ENCODE assay signal across 8 mouse cellular contexts in the genomic region with DNA sequence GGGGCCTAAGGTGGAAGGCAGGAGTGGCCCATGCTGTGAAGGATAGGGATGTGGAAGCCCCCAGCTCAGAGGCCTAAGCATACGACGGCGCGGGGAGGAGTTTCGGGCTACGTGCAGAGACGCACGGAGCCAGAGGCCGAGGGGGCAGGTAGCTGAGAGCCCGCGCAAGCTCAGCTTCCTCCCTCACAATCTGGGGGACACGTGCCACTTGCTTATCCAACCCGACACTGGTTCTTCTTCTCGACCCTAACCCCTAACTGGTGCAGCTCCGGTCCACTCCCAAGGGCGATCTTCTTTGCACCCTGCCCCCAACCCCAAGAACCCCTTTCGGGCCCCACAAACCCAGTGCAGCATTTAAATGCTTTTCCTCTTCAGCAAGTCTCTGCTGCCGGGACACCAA. TPM values are rescaled to one million over a fixed set of nuclear protein-coding genes. Genes with fewer than 3 reads are reported as not detected.
A peak's percentile ranks its signal among the peaks of the same experiment; 100 is the strongest.
DNase-seq lines count a peak whose midpoint lies in the region; ATAC-seq and TF ChIP-seq lines count a peak whose summit lies in the region.

No protein-coding gene starts in this region.

- peak overlapping the region; percentile 78 for H3K9ac ChIP-seq in embryonic facial prominence, embryonic 15.5 days
- peak overlapping the region; percentile 99 for H3K9ac ChIP-seq in heart, embryonic 14.5 days (ENCODE audit: low read length)
- peak overlapping the region; percentile 66 for H3K9ac ChIP-seq in liver, embryonic 15.5 days
- peak overlapping the region; percentile 75 for H3K9ac ChIP-seq in neural tube, embryonic 11.5 days (ENCODE audit: low read length)

- H3K4me3 ChIP-seq in embryonic facial prominence, embryonic 15.5 days (replicated peaks): peak overlapping the region; percentile 73
- peak overlapping the region; percentile 59 to 90 for H3K4me3 ChIP-seq in heart, embryonic 14.5 days (ENCODE audit: control insufficient read depth in 1 of 2, insufficient read depth in 1 of 2, low read depth in 1 of 2, low read length in 2 of 2)
- peak overlapping the region; percentile 68 for H3K4me3 ChIP-seq in liver, embryonic 15.5 days (replicated peaks)
- peak overlapping the region; percentile 67 for H3K4me3 ChIP-seq in neural tube, embryonic 11.5 days (ENCODE audit: low read depth, low read length)
- peak overlapping the region; percentile 83 for H3K4me3 ChIP-seq in testis, adult 2 months (ENCODE audit: control insufficient read depth, low read depth, low read length)

- TF ChIP-seq POLR2A in testis, adult 2 months (IDR thresholded peaks at IDR 0.05; ENCODE audit: control insufficient read depth, low read depth, low read length): no peak

- peak overlapping the region; percentile 79 for H3K4me2 ChIP-seq in embryonic facial prominence, embryonic 15.5 days (replicated peaks)
- H3K4me2 ChIP-seq in heart, embryonic 14.5 days (ENCODE audit: low read length): peak overlapping the region; percentile 74
- peak overlapping the region; percentile 88 for H3K4me2 ChIP-seq in liver, embryonic 15.5 days
- peak overlapping the region; percentile 87 for H3K4me2 ChIP-seq in neural tube, embryonic 11.5 days (ENCODE audit: low read depth)

- H3K27me3 ChIP-seq in embryonic facial prominence, embryonic 15.5 days: no peaks in the 10 kb centered on the region
- no peaks in the 10 kb centered on the region for H3K27me3 ChIP-seq in heart, embryonic 14.5 days (ENCODE audit: control insufficient read depth, insufficient read depth, low read length)
- no peaks in the 10 kb centered on the region for H3K27me3 ChIP-seq in liver, embryonic 15.5 days
- no peaks in the 10 kb centered on the region for H3K27me3 ChIP-seq in neural tube, embryonic 11.5 days (ENCODE audit: control insufficient read depth, insufficient read depth, low read length)
- no peaks in the 10 kb centered on the region for H3K27me3 ChIP-seq in testis, adult 2 months (ENCODE audit: control insufficient read depth, insufficient read depth, low read length)

- H3K27ac ChIP-seq in embryonic facial prominence, embryonic 15.5 days (replicated peaks): peak overlapping the region; percentile 94
- H3K27ac ChIP-seq in heart, embryonic 14.5 days (replicated peaks in 1 of 2; ENCODE audit: control insufficient read depth in 1 of 2, insufficient read depth in 1 of 2, low read depth in 2 of 2, low read length in 2 of 2): peak overlapping the region; percentile 95 to 99
- H3K27ac ChIP-seq in liver, embryonic 15.5 days (replicated peaks): peak overlapping the region; percentile 86
- peak overlapping the region; percentile 72 for H3K27ac ChIP-seq in neural tube, embryonic 11.5 days (ENCODE audit: low read depth, low read length)
- H3K27ac ChIP-seq in testis, adult 2 months (ENCODE audit: control insufficient read depth, insufficient read depth, low read depth, low read length): peak overlapping the region; percentile 69

- TF ChIP-seq CTCF in testis, adult 2 months (IDR thresholded peaks at IDR 0.05; ENCODE audit: control insufficient read depth, insufficient read depth, insufficient replicate concordance, low read depth, low read length): no peak

- peaks cover 40% of the 10 kb centered on the region for H3K4me1 ChIP-seq in embryonic facial prominence, embryonic 15.5 days
- peaks cover 18 to 36% of the 10 kb centered on the region in 2 experiments for H3K4me1 ChIP-seq in heart, embryonic 14.5 days (ENCODE audit: control insufficient read depth in 2 of 2, insufficient read depth in 2 of 2, low read length in 2 of 2)
- peaks cover 64% of the 10 kb centered on the region for H3K4me1 ChIP-seq in liver, embryonic 15.5 days (replicated peaks)
- H3K4me1 ChIP-seq in neural tube, embryonic 11.5 days (ENCODE audit: control insufficient read depth, insufficient read depth, low read length): peaks cover 7% of the 10 kb centered on the region
- H3K4me1 ChIP-seq in testis, adult 2 months (ENCODE audit: control insufficient read depth, insufficient read depth, low read length): peaks cover 51% of the 10 kb centered on the region

- H3K9me3 ChIP-seq in embryonic facial prominence, embryonic 15.5 days (replicated peaks): no peaks in the 10 kb centered on the region
- H3K9me3 ChIP-seq in heart, embryonic 14.5 days (ENCODE audit: control insufficient read depth, low read length): no peaks in the 10 kb centered on the region
- no peaks in the 10 kb centered on the region for H3K9me3 ChIP-seq in liver, embryonic 15.5 days (replicated peaks)
- H3K9me3 ChIP-seq in neural tube, embryonic 11.5 days (ENCODE audit: control insufficient read depth, low read length): no peaks in the 10 kb centered on the region

- peaks cover 56% of the 10 kb centered on the region for H3K36me3 ChIP-seq in embryonic facial prominence, embryonic 15.5 days
- peaks cover 64% of the 10 kb centered on the region for H3K36me3 ChIP-seq in heart, embryonic 14.5 days (ENCODE audit: control insufficient read depth, insufficient read depth, low read length)
- peaks cover 63% of the 10 kb centered on the region for H3K36me3 ChIP-seq in liver, embryonic 15.5 days (replicated peaks)
- peaks cover 16% of the 10 kb centered on the region for H3K36me3 ChIP-seq in neural tube, embryonic 11.5 days (ENCODE audit: control insufficient read depth, insufficient read depth, low read length)
- H3K36me3 ChIP-seq in testis, adult 2 months (ENCODE audit: control insufficient read depth, insufficient read depth, low read length): peaks cover 5% of the 10 kb centered on the region

- ATAC-seq in embryonic facial prominence, embryonic 15.5 days (ENCODE audit: insufficient number of reproducible peaks, low FRiP score, low TSS enrichment, low read depth): peak; percentile 63
- peak; percentile 51 for ATAC-seq in heart, embryonic 14.5 days (ENCODE audit: insufficient number of reproducible peaks, insufficient read depth, low FRiP score, low read depth)
- ATAC-seq in liver, embryonic 15.5 days (ENCODE audit: insufficient read depth): peak; percentile 67
- ATAC-seq in neural tube, embryonic 11.5 days (ENCODE audit: insufficient read depth, low FRiP score, low TSS enrichment): peak; percentile 56

- DNase-seq in CD4-positive helper T cell, adult 2 months (ENCODE audit: low read depth, low spot score): peak; percentile 74
- DNase-seq in adrenal gland, postnatal 14 days: peak; percentile 82
- peak; percentile 79 for DNase-seq in kidney, postnatal 10 days
- DNase-seq in neural tube, embryonic 11.5 days (ENCODE audit: low spot score): peak; percentile 81

- WGBS in embryonic facial prominence, embryonic 15.5 days: 0% methylated on average over 18 of the region's 18 CpGs
- under 1% methylated on average over 18 of the region's 18 CpGs for WGBS in heart, embryonic 14.5 days
- WGBS in liver, embryonic 15.5 days (ENCODE audit: insufficient replicate concordance): 0% methylated on average over 18 of the region's 18 CpGs
- under 1% methylated on average over 18 of the region's 18 CpGs for WGBS in neural tube, embryonic 11.5 days

RNA-seq across cellular contexts. Expression of a gene that starts 0.6 kb away (rescaled TPM):
- total RNA-seq in adrenal gland, postnatal 14 days (2021): 425 and 436 TPM in 2 replicates
- polyA plus RNA-seq in embryonic facial prominence, embryonic 15.5 days (2015; fragmentation: Nextera tagmentation; extraction: Ambion mirVana): 779 and 809 TPM in 2 replicates
- 1,486 and 1,545 TPM in 2 replicates for polyA plus RNA-seq in heart, embryonic 14.5 days (2014; fragmentation: Nextera tagmentation; extraction: Ambion mirVana)
- polyA plus RNA-seq in liver, embryonic 15.5 days (2015; fragmentation: Nextera tagmentation; extraction: Ambion mirVana): 405 and 414 TPM in 2 replicates
- 622 and 634 TPM in 2 replicates for polyA plus RNA-seq in neural tube, embryonic 11.5 days (2014; fragmentation: Nextera tagmentation; extraction: Ambion mirVana)
- polyA plus RNA-seq in testis, adult 2 months (2012; rRNA removed): 471 and 473 TPM in 2 replicates

RNA-seq across cellular contexts. Expression of a gene that starts 5.0 kb away (rescaled TPM):
- total RNA-seq in adrenal gland, postnatal 14 days (2021): 13.0 and 14.6 TPM in 2 replicates
- polyA plus RNA-seq in embryonic facial prominence, embryonic 15.5 days (2015; fragmentation: Nextera tagmentation; extraction: Ambion mirVana): 16.4 and 17.5 TPM in 2 replicates
- 4.0 and 5.7 TPM in 2 replicates for polyA plus RNA-seq in heart, embryonic 14.5 days (2014; fragmentation: Nextera tagmentation; extraction: Ambion mirVana)
- 9.2 and 9.5 TPM in 2 replicates for polyA plus RNA-seq in liver, embryonic 15.5 days (2015; fragmentation: Nextera tagmentation; extraction: Ambion mirVana)
- polyA plus RNA-seq in neural tube, embryonic 11.5 days (2014; fragmentation: Nextera tagmentation; extraction: Ambion mirVana): 6.3 and 6.9 TPM in 2 replicates
- polyA plus RNA-seq in testis, adult 2 months (2012; rRNA removed): 63.6 and 78.1 TPM in 2 replicates

RNA-seq across cellular contexts. Expression of a gene that starts 15.8 kb away (rescaled TPM):
- total RNA-seq in adrenal gland, postnatal 14 days (2021): 83.2 and 103 TPM in 2 replicates
- 140 and 141 TPM in 2 replicates for polyA plus RNA-seq in embryonic facial prominence, embryonic 15.5 days (2015; fragmentation: Nextera tagmentation; extraction: Ambion mirVana)
- polyA plus RNA-seq in heart, embryonic 14.5 days (2014; fragmentation: Nextera tagmentation; extraction: Ambion mirVana): 78.9 and 85.9 TPM in 2 replicates
- polyA plus RNA-seq in liver, embryonic 15.5 days (2015; fragmentation: Nextera tagmentation; extraction: Ambion mirVana): 54.9 and 55.4 TPM in 2 replicates
- 162 and 174 TPM in 2 replicates for polyA plus RNA-seq in neural tube, embryonic 11.5 days (2014; fragmentation: Nextera tagmentation; extraction: Ambion mirVana)
- polyA plus RNA-seq in testis, adult 2 months (2012; rRNA removed): 37.4 and 41.2 TPM in 2 replicates

RNA-seq across cellular contexts. Expression of a gene that starts 15.9 kb away (rescaled TPM):
- 22.2 and 26.1 TPM in 2 replicates for total RNA-seq in adrenal gland, postnatal 14 days (2021)
- polyA plus RNA-seq in embryonic facial prominence, embryonic 15.5 days (2015; fragmentation: Nextera tagmentation; extraction: Ambion mirVana): 128 and 138 TPM in 2 replicates
- 126 and 139 TPM in 2 replicates for polyA plus RNA-seq in heart, embryonic 14.5 days (2014; fragmentation: Nextera tagmentation; extraction: Ambion mirVana)
- polyA plus RNA-seq in liver, embryonic 15.5 days (2015; fragmentation: Nextera tagmentation; extraction: Ambion mirVana): 192 and 194 TPM in 2 replicates
- 190 and 195 TPM in 2 replicates for polyA plus RNA-seq in neural tube, embryonic 11.5 days (2014; fragmentation: Nextera tagmentation; extraction: Ambion mirVana)
- 218 and 250 TPM in 2 replicates for polyA plus RNA-seq in testis, adult 2 months (2012; rRNA removed)

RNA-seq across cellular contexts. Expression of a gene that starts 26.6 kb away (rescaled TPM):
- total RNA-seq in adrenal gland, postnatal 14 days (2021): 9.4 and 9.5 TPM in 2 replicates
- 2.0 and 2.1 TPM in 2 replicates for polyA plus RNA-seq in embryonic facial prominence, embryonic 15.5 days (2015; fragmentation: Nextera tagmentation; extraction: Ambion mirVana)
- polyA plus RNA-seq in heart, embryonic 14.5 days (2014; fragmentation: Nextera tagmentation; extraction: Ambion mirVana): 6.7 and 7.5 TPM in 2 replicates
- 0.29 and 0.68 TPM in 2 replicates for polyA plus RNA-seq in liver, embryonic 15.5 days (2015; fragmentation: Nextera tagmentation; extraction: Ambion mirVana)
- 0.22 and 0.29 TPM in 2 replicates for polyA plus RNA-seq in neural tube, embryonic 11.5 days (2014; fragmentation: Nextera tagmentation; extraction: Ambion mirVana)
- 0.07 TPM in 1 of 2 replicates, not detected in the other for polyA plus RNA-seq in testis, adult 2 months (2012; rRNA removed)

Comparison
In these comparisons a context has a peak if more than half of its experiments do, and no peak if none do; other contexts are left out.
1. Peak in every context shown above with its lines: DNase-seq, ATAC-seq, H3K4me3 ChIP-seq and H3K27ac ChIP-seq.